Mouse (Mus musculus) layer of hippocampus, postnatal 10 days (tissue): Measurements from ENCODE around the gene Il2ra. TPM values are rescaled to one million over a fixed set of nuclear protein-coding genes. Genes with fewer than 3 reads are reported as not detected.
A peak's percentile ranks its signal among the peaks of the same experiment; 100 is the strongest.
"Not testable (repeated sequence)": the region's sequence is repeated elsewhere in the genome, so short reads cannot be mapped to it uniquely, and the experiment has no call there.

ENCODE experiments used
- DNase-seq, 2 experiments: peaks; one replicate each; pipeline ENCODE4 v3.0.0; 2021; ENCODE audit warnings: low spot score in 2 of 2
- long read RNA-seq: library from polyadenylated mRNA; stranded (forward); transcript quantifications from one replicate; pipeline ENCODE4 v2.0.0, GENCODE M21; 2023
- total RNA-seq, 2 experiments: library from RNA; stranded (reverse); gene quantifications; 2 replicates each; pipeline ENCODE4 v1.2.3; 2021

Gene Il2ra
- not detected for total RNA-seq
- long read RNA-seq, result 0 reads

DNA sequence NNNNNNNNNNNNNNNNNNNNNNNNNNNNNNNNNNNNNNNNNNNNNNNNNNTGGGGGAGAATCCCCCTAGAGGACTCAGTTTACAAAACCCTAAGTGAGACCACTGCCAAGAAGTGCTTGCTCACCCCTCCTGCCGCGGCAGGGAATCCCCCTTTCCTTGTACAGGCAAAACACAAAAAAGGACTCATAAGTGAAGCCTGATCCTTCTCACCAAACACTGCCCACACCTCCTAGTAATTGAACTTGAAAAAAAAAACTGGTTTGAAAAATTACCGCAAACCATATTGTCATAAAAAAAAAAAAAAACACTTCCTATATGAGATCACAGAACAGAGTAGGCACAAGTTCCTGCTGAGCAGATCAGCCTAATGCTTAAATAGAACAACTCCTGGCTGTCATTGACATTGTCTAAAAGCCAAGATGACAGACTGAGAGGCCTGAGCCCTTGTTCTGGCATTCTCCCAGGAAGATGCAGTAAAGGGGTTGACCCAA, at the start of gene Il2ra:
TSS of gene Il2ra (plus strand) at position 357 of the 491 bp plus-strand sequence.
- no peak for DNase-seq

DNA sequence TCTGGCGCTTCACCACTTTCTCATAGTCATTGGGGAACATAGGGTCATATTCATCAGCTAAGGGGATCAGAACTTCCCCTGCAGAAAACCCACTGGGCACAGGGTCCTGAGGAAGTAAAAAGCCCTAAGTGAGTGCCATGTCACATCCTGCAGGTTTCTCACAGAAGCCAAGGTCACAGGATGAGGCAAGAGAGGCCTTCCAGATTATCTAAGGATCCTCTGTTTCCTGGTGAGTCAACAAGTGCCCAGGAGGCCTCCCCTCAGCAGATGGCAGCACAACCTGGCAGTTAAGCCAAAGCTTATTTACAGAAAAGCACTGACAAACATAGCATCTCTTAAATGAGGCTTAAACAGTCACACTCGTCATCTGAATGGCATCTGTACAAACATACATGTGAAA, 45.9 kb upstream of the Il2ra start:
- DNase-seq, result no peak

DNA sequence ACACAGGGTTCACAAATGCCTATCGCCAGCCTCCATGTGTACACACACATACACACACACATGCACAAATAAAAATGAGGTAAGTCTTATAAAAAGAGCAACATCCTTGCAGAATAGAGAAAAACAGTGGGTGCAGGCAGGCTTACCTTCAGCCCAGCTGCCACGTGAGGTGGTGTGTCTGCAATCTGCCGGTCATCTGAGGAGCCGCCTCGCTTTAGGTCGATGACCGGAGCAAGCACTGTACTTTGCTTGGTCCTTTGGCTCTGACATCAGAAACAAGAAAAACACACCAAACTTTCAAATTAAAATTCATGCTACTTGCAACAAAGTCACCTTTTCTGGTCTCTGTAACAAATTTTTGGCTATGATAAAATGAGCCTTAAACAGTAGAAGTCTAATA, 44.7 kb upstream of the Il2ra start:
- no peak for DNase-seq

DNA sequence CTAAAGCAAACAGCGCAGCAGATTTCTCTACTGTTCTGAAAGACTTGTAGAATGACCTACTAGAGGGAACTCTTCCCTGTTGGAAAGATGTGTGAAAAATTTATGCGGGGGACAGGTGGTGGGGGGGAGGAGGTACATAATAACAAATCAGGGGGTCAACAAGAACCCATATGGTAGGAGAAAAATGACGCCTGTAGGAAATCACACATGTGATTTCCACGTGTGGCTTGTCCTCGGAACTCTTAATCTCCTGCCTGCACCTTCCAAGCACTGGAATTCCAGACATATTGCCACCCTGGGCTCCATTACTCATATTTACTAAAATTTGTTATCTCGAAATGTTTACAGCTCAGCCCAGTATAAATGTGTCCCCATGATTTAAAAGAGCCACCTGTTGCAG, 40.8 kb upstream of the Il2ra start:
- no peak for DNase-seq

DNA sequence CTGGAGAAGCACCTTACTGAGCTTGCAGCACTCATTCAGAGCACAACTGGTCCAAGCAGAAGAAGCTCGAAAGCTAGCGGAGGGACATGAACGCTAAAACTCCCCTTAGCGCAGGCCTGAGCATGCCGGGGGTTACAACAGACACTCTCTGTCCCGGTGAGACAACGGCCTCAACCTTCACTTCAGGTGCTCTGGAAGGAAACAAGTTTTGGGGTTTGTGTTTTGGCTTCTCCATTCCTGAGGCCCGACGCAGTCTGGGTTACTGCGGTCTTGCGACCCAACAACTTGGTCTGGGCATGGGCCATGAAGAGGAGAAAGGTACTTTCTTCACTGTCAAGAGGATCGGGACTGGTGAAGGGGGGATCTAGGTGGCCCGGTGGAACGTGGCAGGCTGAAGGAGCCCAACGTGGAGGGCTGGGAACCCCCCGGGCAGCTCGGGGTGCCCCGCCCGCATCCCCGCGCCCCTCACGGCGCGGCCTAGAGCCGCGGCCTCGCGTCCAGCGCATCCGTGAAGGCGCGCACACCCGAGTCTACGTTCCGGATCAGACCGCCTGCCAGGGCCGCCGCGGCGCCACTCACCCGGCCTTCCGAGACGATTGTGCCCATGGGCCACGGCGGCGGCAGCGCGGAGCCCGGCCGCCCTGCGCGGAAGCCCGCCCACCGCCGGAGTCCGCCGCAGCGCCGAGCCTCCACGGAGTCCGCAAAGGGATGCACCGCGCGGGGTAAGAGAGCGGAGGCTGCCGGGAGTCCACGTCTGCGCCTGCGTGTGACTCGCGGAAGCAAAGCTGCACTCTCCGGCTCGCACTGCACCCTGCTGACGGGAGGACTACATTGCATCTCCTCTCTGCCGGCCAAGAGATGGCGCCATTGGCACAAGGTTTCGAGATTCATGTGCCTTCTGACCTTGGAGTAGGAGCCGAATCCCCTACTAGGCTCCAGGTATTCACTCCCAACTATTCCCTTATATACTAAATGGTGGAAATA, 39.8 kb upstream of the Il2ra start:
- peak; percentile 97 to 98 for DNase-seq

DNA sequence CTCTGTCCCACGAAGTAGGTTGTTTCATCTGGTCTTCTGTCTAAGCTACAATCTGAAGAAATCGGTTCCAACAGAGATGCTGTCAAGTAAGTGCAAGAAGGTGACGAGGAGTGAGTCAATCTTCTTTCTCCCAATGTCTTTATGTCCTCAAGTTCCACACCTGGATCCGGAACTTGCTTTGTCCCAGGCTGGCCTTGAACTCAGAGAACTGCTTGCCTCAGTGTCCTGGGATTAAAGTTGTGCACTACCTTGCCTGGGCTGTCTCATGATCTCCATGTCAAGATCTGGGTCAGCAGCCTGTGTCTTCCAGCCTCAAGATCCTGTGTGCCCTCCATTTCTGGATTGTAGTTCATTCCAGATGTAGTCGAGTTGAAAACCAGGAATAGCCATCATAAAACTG, 38.6 kb upstream of the Il2ra start, which contains the start of gene Rbm17:
TSS of gene Rbm17 (minus strand) at position 101 of the 400 bp plus-strand sequence.
- no peak for DNase-seq

DNA sequence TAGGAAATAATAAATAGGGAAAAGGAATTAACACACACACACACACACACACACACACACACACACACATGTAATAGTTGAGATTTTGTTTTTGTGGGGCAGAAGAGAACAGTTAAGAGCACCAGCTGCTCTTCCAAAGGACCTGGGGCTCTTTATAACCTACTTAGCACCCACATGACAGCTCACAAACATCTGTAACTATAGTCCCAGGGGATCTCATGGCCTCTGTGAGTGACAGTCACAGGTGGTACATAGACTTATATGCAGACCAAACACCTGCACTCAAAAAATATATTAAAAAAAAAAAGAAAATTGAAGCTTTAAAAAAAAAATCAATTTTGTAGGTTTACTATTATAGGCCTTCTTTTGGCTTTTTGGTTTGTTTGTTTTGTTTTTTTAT, 37.7 kb upstream of the Il2ra start:
- no peak for DNase-seq

DNA sequence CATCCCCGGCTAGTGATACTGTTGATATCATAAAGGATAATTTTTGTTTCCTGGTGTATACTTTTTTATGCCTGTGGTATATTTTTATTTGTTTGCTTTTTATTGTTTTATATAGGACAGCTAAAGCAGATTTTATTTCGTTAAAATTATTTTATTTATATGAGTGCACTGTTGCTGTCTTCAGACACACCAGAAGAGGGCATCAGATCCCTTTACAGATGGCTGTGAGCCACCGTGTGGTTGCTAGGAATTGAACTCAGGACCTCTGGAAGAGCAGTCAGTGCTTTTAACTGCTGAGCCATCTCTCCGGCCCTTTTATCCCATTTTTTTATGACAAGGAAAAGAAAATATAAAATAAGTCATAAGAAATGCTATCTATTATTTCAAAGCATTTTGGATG, 35.9 kb upstream of the Il2ra start:
- DNase-seq, result not testable (repeated sequence)

DNA sequence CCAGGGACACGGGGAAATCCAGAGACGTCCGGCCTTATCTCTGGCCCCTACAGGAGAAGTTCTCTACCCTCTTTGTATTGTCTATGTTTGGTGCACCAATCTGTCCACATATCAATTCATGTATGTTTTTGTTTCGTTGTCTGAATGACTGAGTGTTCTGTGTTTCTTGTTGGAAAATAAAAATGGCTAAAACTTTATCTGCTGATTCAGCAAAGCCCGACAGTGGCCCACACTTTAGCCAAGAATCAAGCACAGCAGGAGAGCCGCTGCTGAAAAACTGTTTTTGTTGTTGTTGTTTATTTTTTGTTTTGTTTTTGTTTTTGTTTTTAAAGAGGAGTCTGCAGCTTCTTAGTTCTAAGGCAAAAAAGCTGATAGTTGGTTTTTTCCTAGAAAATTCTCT, 29.7 kb upstream of the Il2ra start:
- DNase-seq, result not testable (repeated sequence)

DNA sequence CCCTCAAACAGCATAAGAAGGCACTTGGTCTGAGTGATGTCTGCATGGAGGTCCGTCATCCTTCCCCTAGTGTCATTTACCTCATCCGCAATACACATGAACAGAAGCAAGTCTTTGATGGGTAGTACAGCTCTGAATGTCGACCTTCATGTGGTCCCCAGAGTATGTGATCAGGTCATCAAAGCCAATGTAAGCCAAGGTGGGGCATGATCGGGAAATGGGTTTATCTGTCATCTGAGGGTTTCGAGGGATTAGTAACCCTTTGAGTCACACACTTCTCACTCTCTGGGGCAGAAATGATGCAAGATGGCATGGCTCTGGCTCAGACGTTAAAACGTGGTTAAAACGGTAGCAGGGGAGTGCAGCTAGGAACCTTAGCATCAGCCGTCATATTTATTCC, 25.8 kb upstream of the Il2ra start:
- no peak for DNase-seq

DNA sequence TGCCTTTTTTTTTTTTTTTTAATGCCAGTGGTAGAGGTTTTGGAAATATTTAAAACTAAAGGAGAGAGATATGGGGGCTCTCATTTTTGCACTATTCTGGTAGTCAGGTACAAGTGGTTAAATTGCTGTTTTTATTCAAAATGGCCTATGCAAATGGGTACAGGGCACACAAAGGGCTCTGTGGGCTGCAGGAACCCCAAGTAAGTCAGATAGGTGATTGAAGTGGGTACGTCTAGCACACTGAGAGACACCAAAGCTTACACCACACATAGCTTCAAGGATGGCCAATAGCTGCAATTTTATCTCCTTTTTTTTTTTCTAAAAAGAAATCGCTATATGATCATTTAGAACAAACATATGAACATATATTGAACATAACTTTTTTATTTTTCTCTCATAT, 23.0 kb upstream of the Il2ra start:
- DNase-seq, result no peak

DNA sequence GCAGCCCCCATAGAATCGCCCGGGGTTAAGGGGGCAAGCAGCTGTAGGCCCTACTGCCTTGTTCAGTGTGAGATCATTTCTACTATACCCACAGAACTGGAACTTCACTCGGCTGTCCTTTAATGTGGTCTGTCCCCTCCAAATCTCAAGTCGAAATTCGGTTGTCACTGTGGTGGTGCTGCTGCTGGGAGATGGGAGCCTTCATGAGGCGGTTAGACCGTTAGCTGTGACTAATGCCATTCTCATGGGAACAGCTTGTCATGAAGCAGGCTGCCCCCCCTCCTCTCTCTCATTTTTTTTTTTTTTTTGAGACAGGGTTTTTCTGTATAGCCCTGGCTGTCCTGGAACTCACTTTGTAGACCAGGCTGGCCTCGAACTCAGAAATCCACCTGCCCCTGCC, 19.4 kb upstream of the Il2ra start:
- no peak for DNase-seq

DNA sequence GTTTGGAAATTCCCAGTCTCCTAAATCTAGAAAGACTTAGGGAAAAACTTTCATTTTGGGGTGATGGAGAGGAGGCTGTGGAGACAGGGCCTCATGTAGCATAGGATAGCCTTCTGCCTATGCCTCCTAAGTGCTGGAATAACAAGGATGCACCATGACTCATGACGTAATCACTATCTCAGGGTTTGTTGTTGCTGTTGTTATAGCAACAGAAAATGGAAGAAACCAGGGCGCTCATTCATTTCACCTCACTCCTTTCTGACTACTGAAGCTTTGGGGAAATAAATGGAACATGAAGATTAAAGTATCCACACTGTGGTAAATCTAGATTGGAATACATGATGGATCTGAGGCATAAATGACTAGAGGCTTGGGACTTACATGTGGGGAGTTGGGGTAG, 18.9 kb upstream of the Il2ra start:
- no peak for DNase-seq

DNA sequence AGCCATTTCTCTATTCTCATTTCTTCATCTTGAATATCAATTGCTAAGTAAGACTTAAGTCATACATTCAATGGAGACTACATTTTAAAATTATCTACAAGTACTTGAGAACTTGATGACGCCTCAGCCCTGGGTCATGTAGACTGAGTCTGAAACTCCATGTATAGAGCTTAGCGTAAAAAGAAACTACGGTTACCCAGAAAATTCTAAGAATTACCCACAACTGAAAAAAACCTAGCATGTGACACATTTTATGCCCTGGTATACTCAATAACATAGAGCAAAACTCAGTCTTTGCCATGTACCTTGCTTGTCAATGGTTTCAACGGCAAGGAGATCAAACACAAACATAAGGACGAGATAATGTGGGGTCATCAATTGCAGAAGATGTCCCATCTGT, 16.7 kb upstream of the Il2ra start, which contains the start of gene Gm17490:
TSS of gene Gm17490 (minus strand) at position 375 of the 400 bp plus-strand sequence.
- no peak for DNase-seq

DNA sequence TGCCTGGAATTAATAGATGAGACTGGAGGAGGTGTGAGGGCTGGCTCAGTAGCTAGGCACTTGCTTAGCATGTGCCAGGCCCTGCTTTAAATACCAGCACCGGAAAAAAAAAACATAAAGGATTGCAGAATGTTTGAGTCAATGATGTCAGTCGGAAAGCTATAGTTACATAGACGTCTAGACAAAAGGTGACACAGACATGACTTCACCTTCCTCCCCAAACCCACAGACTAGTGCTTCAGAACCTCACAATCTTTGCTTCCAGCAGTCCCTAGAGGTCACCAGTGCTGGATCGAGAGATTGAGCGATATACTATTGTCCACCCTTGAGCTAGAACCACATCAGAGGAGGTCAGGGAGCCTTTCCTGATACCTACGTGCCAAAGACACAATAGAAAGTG, 7.6 kb upstream of the Il2ra start:
- no peak for DNase-seq

DNA sequence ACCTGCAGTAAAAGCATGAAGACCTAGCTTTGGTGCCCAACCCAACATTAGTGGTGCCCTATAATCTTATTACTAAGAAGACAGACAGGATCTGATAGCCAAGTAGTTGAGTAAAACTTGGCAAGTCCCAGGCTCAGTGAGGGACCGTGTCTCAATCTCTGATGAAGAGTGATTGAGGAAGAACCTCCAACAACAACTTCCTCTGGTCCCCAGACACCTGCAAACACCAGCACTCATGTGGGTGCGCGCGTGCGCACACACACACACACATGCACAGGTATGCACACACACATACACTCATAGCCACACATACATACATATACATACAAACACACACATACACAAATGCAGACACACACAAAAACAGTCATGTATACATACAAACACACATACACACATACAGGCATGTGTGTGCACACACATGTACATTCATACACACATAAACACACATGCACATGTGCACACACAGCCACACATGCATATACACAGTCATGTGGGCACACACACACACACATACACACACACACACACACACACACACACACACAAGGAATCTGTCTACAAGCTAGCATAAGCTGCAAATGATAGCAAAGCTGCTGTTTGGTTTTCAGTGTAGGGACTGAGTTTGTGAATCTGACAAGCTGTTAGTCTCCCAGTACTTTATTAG, 7.0 kb upstream of the Il2ra start:
- no peak for DNase-seq

DNA sequence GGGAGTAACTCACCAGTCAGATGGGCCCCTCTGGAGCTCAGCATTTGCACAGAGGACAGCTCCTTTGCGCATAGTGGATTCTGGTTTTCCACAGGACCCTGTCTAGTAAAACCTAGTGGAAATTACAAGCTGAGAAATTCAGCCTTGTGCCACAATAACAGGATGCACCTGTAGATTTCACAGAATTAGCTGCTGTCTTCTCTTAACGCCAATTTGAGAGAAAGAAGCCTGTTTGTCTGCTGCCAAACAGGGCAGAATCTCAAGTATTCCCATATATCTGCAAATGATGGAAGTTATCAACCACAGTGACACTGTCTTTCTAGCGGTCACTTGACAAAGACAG, 6.5 kb upstream of the Il2ra start:
- no peak for DNase-seq

DNA sequence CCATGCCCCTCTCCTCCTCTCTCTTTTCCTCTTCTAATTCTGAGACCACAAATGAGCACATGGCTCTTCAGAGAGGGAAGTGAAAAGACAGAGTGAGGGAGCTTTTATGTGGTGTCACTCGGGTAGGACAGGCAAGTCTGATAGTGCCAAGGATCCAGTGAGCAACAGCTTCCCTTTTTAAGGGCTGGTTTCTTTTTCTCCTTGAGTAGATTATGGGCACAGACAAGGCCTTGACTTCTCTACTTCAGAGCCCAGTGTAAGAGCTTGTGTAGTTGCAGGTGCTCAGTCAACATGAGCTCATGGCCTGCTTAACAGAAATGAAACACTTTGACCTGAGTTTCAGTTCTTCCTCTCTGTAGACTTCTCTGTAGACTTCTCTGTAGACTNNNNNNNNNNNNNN, 5.5 kb upstream of the Il2ra start:
- no peak for DNase-seq

DNA sequence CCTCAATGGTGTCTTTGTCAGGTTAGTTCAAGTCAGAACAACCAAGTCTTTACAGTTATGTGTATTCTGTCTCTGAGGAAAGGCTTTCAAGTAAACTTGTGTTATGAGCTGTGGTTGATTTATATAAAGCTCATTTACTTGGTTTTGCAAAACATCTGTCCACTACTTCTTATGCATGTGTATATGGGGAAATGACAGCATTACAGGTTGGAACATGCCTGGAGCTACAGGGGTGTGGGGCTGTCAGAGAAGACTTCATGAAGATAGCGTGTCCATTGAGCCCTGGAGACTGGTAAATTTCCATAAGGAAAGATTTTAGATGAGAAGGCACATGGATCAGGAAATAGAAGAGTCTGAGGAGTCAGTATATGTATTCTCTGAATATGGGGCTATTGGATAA, 1.4 kb downstream of the Il2ra start:
- no peak for DNase-seq

DNA sequence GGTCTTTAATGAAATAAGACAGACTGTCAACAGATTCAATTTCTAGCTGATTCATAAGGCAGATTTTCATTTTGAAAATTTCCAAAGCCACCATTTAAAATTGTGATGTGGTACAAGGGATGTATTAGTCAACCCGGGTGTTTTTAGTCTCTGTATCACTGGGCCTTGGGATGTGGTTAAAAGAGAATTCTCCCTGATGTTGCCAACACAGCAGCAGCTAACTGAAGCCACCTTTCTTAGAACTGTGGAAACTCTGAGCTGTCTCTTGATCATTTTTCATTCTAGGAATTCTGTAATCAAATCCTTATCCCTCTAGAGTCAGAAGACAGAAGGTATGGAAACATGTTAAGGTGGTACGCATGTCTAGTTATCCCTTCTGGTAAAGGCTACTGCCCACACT, 2.7 kb downstream of the Il2ra start:
- DNase-seq, result no peak

DNA sequence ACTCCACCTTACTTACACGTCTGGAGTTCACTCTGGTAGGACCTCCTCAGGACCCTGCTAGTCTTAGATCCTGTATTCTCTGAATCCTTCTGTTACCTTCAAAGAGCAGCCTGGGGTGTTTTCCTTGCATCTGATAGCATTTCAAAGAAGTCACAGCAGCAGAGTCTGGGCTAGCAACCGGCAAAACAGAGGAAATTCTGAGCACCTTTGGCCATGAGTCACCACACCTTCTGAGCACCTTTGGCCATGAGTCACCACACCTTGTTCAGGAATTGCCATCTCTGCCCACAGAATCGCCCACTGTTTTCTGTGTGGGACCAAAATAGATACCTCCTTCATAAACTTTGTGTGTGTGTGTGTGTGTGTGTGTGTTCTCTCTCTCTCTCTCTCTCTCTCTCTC, 8.9 kb downstream of the Il2ra start:
- no peak for DNase-seq

DNA sequence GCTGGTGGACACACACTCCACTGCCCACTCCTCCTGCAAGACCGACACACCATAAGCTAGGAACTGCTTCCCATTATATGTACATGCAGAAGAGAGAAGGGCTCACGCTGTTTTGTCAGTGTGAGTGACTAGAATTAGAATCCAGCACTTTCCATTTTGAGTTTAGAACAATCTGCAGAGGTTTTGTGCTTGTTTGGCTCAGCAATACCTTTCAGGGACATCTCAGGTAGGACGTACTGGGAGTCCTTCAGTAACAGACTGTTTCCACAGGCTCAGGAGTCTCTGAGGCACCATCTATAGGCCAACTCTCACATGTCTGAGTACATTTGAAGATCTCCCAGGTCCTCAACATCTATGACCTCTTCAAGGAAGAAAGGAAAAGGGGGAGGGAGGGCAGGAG, 9.6 kb downstream of the Il2ra start:
- DNase-seq, result no peak
